Mouse (Mus musculus): ENCODE measurements around the gene Kcnq1.

DNA sequence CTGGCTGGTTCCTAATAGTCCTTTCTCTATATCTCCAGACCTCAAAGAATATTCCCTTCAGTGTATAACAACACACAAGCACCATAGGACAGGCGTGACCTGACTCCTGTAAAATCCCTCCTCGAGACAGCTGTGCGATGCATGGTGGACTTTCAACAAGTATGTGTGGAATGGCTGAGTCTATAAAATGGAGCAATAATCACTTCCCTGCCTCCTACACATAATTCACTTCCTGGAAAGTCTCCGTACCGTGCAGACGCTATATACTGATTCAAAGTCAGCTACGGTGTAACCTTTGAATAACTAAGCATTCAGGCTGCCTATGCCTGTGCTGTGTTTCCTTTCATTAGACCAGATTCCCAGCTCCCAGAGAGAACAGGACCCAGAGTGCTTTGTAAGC lies 182.0 kb downstream of the Kcnq1 start:
- no peak for TF ChIP-seq TAL1 (IDR thresholded peaks at IDR 0.05; ENCODE audit: low read length)
- no peak for TF ChIP-seq GATA1 (IDR thresholded peaks at IDR 0.05; ENCODE audit: low read length)
